Comparison of ENCODE assay signal across 16 mouse cellular contexts in genomic region chr5:117554505-117554904, GRCm38 (mm10).
"Had no signal": no experiment of that assay in that cellular context is flagged by ENCODE, and none has a peak within 500 bp of the region (broad histone marks: within the 10 kb centered on the region; RNA-seq: fewer than 3 reads in every experiment).

No protein-coding gene starts in this region.

- DNase-seq: liver, embryonic 13.5 days; liver, postnatal 0 days; lung, adult 2 months; lung, postnatal 14 days; lung, postnatal 36 days; right cerebral cortex, postnatal 14 days; thymus, adult 2 months; thymus, postnatal 25 days; thymus, postnatal 4 days had no signal

- H3K4me3 ChIP-seq: liver, embryonic 13.5 days; liver, embryonic 15.5 days; lung, embryonic 15.5 days; midbrain, embryonic 13.5 days; midbrain, embryonic 15.5 days had no signal

- H3K4me2 ChIP-seq: liver, embryonic 13.5 days; liver, embryonic 15.5 days; lung, embryonic 15.5 days; midbrain, embryonic 11.5 days; midbrain, embryonic 13.5 days; midbrain, embryonic 15.5 days had no signal

- ATAC-seq: liver, postnatal 0 days; lung, postnatal 0 days; midbrain, embryonic 13.5 days; midbrain, embryonic 15.5 days had no signal

- H3K27ac ChIP-seq: liver, embryonic 13.5 days; liver, embryonic 15.5 days; lung, embryonic 15.5 days; macrophage; midbrain, embryonic 13.5 days; midbrain, embryonic 15.5 days had no signal

- H3K4me1 ChIP-seq: liver, embryonic 13.5 days; liver, embryonic 15.5 days; lung, embryonic 15.5 days; midbrain, embryonic 13.5 days had no signal

- H3K9ac ChIP-seq: liver, embryonic 13.5 days; liver, embryonic 15.5 days; liver, postnatal 0 days; lung, embryonic 15.5 days; midbrain, embryonic 13.5 days; midbrain, embryonic 15.5 days had no signal

- H3K9me3 ChIP-seq: liver, embryonic 15.5 days; lung, embryonic 15.5 days; midbrain, embryonic 15.5 days had no signal

- H3K36me3 ChIP-seq: liver, embryonic 13.5 days; liver, embryonic 15.5 days; lung, embryonic 15.5 days; midbrain, embryonic 15.5 days had no signal

- H3K27me3 ChIP-seq: liver, embryonic 13.5 days; liver, embryonic 15.5 days; lung, embryonic 15.5 days; midbrain, embryonic 13.5 days; midbrain, embryonic 15.5 days had no signal
